Mouse (Mus musculus): Measurements from ENCODE around the gene Gm11559. TPM values are rescaled to one million over a fixed set of nuclear protein-coding genes. Genes with fewer than 3 reads are reported as not detected.
"Not testable (repeated sequence)": the region's sequence is repeated elsewhere in the genome, so short reads cannot be mapped to it uniquely, and the experiment has no call there.

Gm11559 gene
- not detected for total RNA-seq (2021)
- long read RNA-seq, experiment 1, result 0 reads
- long read RNA-seq, experiment 2, result 0 reads

- DNase-seq; intact Hi-C loops (cut with DNase I): not testable (repeated sequence)
These were observed at the start of gene Gm11559 for GRCm38 (mm10) chr11:99864176-99864575. TSS of gene Gm11559 (plus strand) at chr11:99864476.

GRCm38 (mm10) chr11:99815566-99815965, 48.7 kb upstream of the Gm11559 start, which contains the start of gene Gm11564:
TSS of gene Gm11564 (minus strand) at chr11:99815666.
- DNase-seq; intact Hi-C loops (cut with DNase I): not testable (repeated sequence)

- DNase-seq, result no peak
- intact Hi-C loops (cut with DNase I), result no loop called here
These were observed 26.3 kb upstream of the Gm11559 start, which contains the start of gene 2300003K06Rik for GRCm38 (mm10) chr11:99837966-99838365. TSS of gene 2300003K06Rik (minus strand) at chr11:99838066.

- no peak for DNase-seq
- intact Hi-C loops (cut with DNase I), result no loop called here
These were observed 22.1 kb upstream of the Gm11559 start for GRCm38 (mm10) chr11:99842185-99842584.

GRCm38 (mm10) chr11:99846746-99847145, 17.5 kb upstream of the Gm11559 start:
- no peak for DNase-seq
- intact Hi-C loops (cut with DNase I), result no loop called here

GRCm38 (mm10) chr11:99851508-99851907, 12.8 kb upstream of the Gm11559 start, which contains the start of gene Krtap4-16:
TSS of gene Krtap4-16 (minus strand) at chr11:99851608.
- DNase-seq, result no peak
- intact Hi-C loops (cut with DNase I), result no loop called here

- intact Hi-C loops (cut with DNase I), result no loop called here
These were observed 10.2 kb upstream of the Gm11559 start for GRCm38 (mm10) chr11:99854121-99854520.

GRCm38 (mm10) chr11:99857617-99858016, 6.7 kb upstream of the Gm11559 start, which contains the start of gene Gm11568:
TSS of gene Gm11568 (plus strand) at chr11:99857917.
- no peak for DNase-seq
- intact Hi-C loops (cut with DNase I), result no loop called here

More at GRCm38 (mm10) chr11:99854121-99854520, 10.2 kb upstream of the Gm11559 start:
- DNase-seq, result no peak

GRCm38 (mm10) chr11:99858761-99859160, 5.5 kb upstream of the Gm11559 start:
- intact Hi-C loops (cut with DNase I), result no loop called here
- no peak for DNase-seq

GRCm38 (mm10) chr11:99873089-99873488, 8.8 kb downstream of the Gm11559 start, which contains the start of gene Krtap9-1:
TSS of gene Krtap9-1 (plus strand) at chr11:99873389.
- DNase-seq; intact Hi-C loops (cut with DNase I): not testable (repeated sequence)

- DNase-seq; intact Hi-C loops (cut with DNase I): not testable (repeated sequence)
These were observed 14.6 kb downstream of the Gm11559 start, which contains the start of gene Gm11567 for GRCm38 (mm10) chr11:99878887-99879286. TSS of gene Gm11567 (plus strand) at chr11:99879187.

- intact Hi-C loops (cut with DNase I), result no loop called here
- no peak for DNase-seq
These were observed 43.3 kb downstream of the Gm11559 start, which contains the start of gene Krtap31-1 for GRCm38 (mm10) chr11:99907620-99908019. TSS of gene Krtap31-1 (plus strand) at chr11:99907920.

- intact Hi-C loops (cut with DNase I), result no loop called here
- DNase-seq, result no peak
These were observed 50.2 kb downstream of the Gm11559 start, which contains the start of gene Gm11565 for GRCm38 (mm10) chr11:99914451-99914850. TSS of gene Gm11565 (plus strand) at chr11:99914751.

Other genes starting within 250 kb of the Gm11559 start
- not detected for gene Krtap2-4, start 249.6 kb upstream of the Gm11559 start, total RNA-seq (2021)
- gene Gm11562, start 244.0 kb upstream of the Gm11559 start, total RNA-seq (2021), result not detected
- gene Krtap4-1, start 236.2 kb upstream of the Gm11559 start, total RNA-seq (2021), result not detected
- gene Krtap4-2, start 229.4 kb upstream of the Gm11559 start, total RNA-seq (2021), result not detected
- gene Krtap4-7, start 220.4 kb upstream of the Gm11559 start, total RNA-seq (2021), result not detected
- gene Gm11555, start 214.2 kb upstream of the Gm11559 start, total RNA-seq (2021), result not detected
- not detected for gene Gm11563, start 205.5 kb upstream of the Gm11559 start, total RNA-seq (2021)
- not detected for gene Krtap4-6, start 198.5 kb upstream of the Gm11559 start, total RNA-seq (2021)
- not detected for gene Gm14190, start 173.7 kb upstream of the Gm11559 start, total RNA-seq (2021)
- not detected for gene Gm14180, start 130.2 kb upstream of the Gm11559 start, total RNA-seq (2021)
- gene Gm11595, start 91.6 kb upstream of the Gm11559 start, total RNA-seq (2021), result not detected
- not detected for gene Krtap4-8, start 83.8 kb upstream of the Gm11559 start, total RNA-seq (2021)
- not detected for gene Krtap4-9, start 79.3 kb upstream of the Gm11559 start, total RNA-seq (2021)
- gene Gm11596, start 71.0 kb upstream of the Gm11559 start, total RNA-seq (2021), result not detected
- not detected for gene Gm11569, start 65.5 kb upstream of the Gm11559 start, total RNA-seq (2021)
- not detected for gene Gm11554, start 60.0 kb upstream of the Gm11559 start, total RNA-seq (2021)
- gene Krtap4-13, start 54.6 kb upstream of the Gm11559 start, total RNA-seq (2021), result not detected
- not detected for gene Gm11564, start 48.8 kb upstream of the Gm11559 start, total RNA-seq (2021)
- gene 2300003K06Rik, start 26.4 kb upstream of the Gm11559 start, total RNA-seq (2021), result not detected
- not detected for gene Krtap4-16, start 12.9 kb upstream of the Gm11559 start, total RNA-seq (2021)
- not detected for gene Gm11568, start 6.6 kb upstream of the Gm11559 start, total RNA-seq (2021)
- gene Krtap9-1, start 8.9 kb downstream of the Gm11559 start, total RNA-seq (2021), result not detected
- gene Gm11567, start 14.7 kb downstream of the Gm11559 start, total RNA-seq (2021), result not detected
- gene Krtap31-1, start 43.4 kb downstream of the Gm11559 start, total RNA-seq (2021), result not detected
- not detected for gene Gm11565, start 50.3 kb downstream of the Gm11559 start, total RNA-seq (2021)
- not detected for gene Krtap31-2, start 71.8 kb downstream of the Gm11559 start, total RNA-seq (2021)
- not detected for gene Krtap9-5, start 84.0 kb downstream of the Gm11559 start, total RNA-seq (2021)
- not detected for gene Krtap29-1, start 114.6 kb downstream of the Gm11559 start, total RNA-seq (2021)
- gene Krtap16-1, start 122.1 kb downstream of the Gm11559 start, total RNA-seq (2021), result not detected
- not detected for gene Krtap17-1, start 129.5 kb downstream of the Gm11559 start, total RNA-seq (2021)
- not detected for gene Krt33a, start 151.7 kb downstream of the Gm11559 start, total RNA-seq (2021)
- gene Krt33b, start 165.4 kb downstream of the Gm11559 start, total RNA-seq (2021), result not detected
- not detected for gene Krt34, start 177.1 kb downstream of the Gm11559 start, total RNA-seq (2021)
- not detected for gene Krt31, start 186.1 kb downstream of the Gm11559 start, total RNA-seq (2021)
- gene Krt32, start 223.8 kb downstream of the Gm11559 start, total RNA-seq (2021), result not detected
- gene Krt35, start 231.8 kb downstream of the Gm11559 start, total RNA-seq (2021), result not detected
- under 1 TPM in 1 of 2 experiments, not detected in 1; 0.17 TPM for gene Krt36, start 241.2 kb downstream of the Gm11559 start, total RNA-seq (2021)